Mouse (Mus musculus): ENCODE measurements around the gene Map2k3. TPM values are rescaled to one million over a fixed set of nuclear protein-coding genes. Genes with fewer than 3 reads are reported as not detected.

Map2k3 gene
- polyA plus RNA-seq, 1 experiment = 30.9 TPM

GRCm38 (mm10) chr11:60977153-60977552 lies 45.3 kb downstream of the Map2k3 start:
- no peak overlapping the region for H3K4me3 ChIP-seq (ENCODE audit: control insufficient read depth, insufficient read depth, low read length)
- H3K27me3 ChIP-seq (ENCODE audit: control insufficient read depth, insufficient read depth, low read length) = no peaks in the 10 kb centered on the region
- H3K27ac ChIP-seq (ENCODE audit: control insufficient read depth, insufficient read depth, low read length) = no peak overlapping the region
- no peak for DNase-seq
- H3K4me1 ChIP-seq (replicated peaks; ENCODE audit: control insufficient read depth, insufficient read depth, low read length) = no peaks in the 10 kb centered on the region; the same call in 1 of the 2 replicates
- WGBS = 76% methylated on average over 3 of the region's 3 CpGs
- H3K36me3 ChIP-seq (ENCODE audit: control insufficient read depth, insufficient read depth, low read length) = no peaks in the 10 kb centered on the region
- no peak for TF ChIP-seq CTCF (IDR thresholded peaks at IDR 0.05; ENCODE audit: borderline replicate concordance, control insufficient read depth, extremely low read depth, insufficient read depth, low read length, poor library complexity)
- no peak for TF ChIP-seq POLR2A (IDR thresholded peaks at IDR 0.05; ENCODE audit: control insufficient read depth, extremely low read depth, insufficient read depth, low read length, poor library complexity)

- Histone ChIP-seq H3K36me3 (ENCODE audit: control insufficient read depth, insufficient read depth, low read length) (no peaks in the 10 kb centered on the region), H3K4me3 (ENCODE audit: control insufficient read depth, insufficient read depth, low read length) (no peak overlapping the region), H3K4me1 (replicated peaks; ENCODE audit: control insufficient read depth, insufficient read depth, low read length) (no peaks in the 10 kb centered on the region; the same call in 1 of the 2 replicates), H3K27ac (ENCODE audit: control insufficient read depth, insufficient read depth, low read length) (no peak overlapping the region), H3K27me3 (ENCODE audit: control insufficient read depth, insufficient read depth, low read length) (no peaks in the 10 kb centered on the region)
- no peak for DNase-seq
- TF ChIP-seq CTCF (IDR thresholded peaks at IDR 0.05; ENCODE audit: borderline replicate concordance, control insufficient read depth, extremely low read depth, insufficient read depth, low read length, poor library complexity) (no peak), POLR2A (IDR thresholded peaks at IDR 0.05; ENCODE audit: control insufficient read depth, extremely low read depth, insufficient read depth, low read length, poor library complexity) (no peak)
- 74% methylated on average over 2 of the region's 2 CpGs for WGBS
Observed at GRCm38 (mm10) chr11:60978658-60979057, 46.8 kb downstream of the Map2k3 start.

GRCm38 (mm10) chr11:60979788-60980187 lies 48.0 kb downstream of the Map2k3 start:
- TF ChIP-seq CTCF (IDR thresholded peaks at IDR 0.05; ENCODE audit: borderline replicate concordance, control insufficient read depth, extremely low read depth, insufficient read depth, low read length, poor library complexity) (no peak), POLR2A (IDR thresholded peaks at IDR 0.05; ENCODE audit: control insufficient read depth, extremely low read depth, insufficient read depth, low read length, poor library complexity) (no peak)
- DNase-seq = no peak
- Histone ChIP-seq H3K27ac (ENCODE audit: control insufficient read depth, insufficient read depth, low read length) (no peak overlapping the region), H3K27me3 (ENCODE audit: control insufficient read depth, insufficient read depth, low read length) (no peaks in the 10 kb centered on the region), H3K36me3 (ENCODE audit: control insufficient read depth, insufficient read depth, low read length) (no peaks in the 10 kb centered on the region), H3K4me3 (ENCODE audit: control insufficient read depth, insufficient read depth, low read length) (no peak overlapping the region), H3K4me1 (replicated peaks; ENCODE audit: control insufficient read depth, insufficient read depth, low read length) (no peaks in the 10 kb centered on the region; the same call in 1 of the 2 replicates)
- WGBS = 68% methylated on average over 5 of the region's 5 CpGs

- H3K36me3 ChIP-seq (ENCODE audit: control insufficient read depth, insufficient read depth, low read length) = no peaks in the 10 kb centered on the region
- H3K4me3 ChIP-seq (ENCODE audit: control insufficient read depth, insufficient read depth, low read length) = no peak overlapping the region
- no peaks in the 10 kb centered on the region for H3K27me3 ChIP-seq (ENCODE audit: control insufficient read depth, insufficient read depth, low read length)
- 84% methylated on average over 14 of the region's 14 CpGs for WGBS
- H3K27ac ChIP-seq (ENCODE audit: control insufficient read depth, insufficient read depth, low read length) = no peak overlapping the region
- DNase-seq = no peak
- no peaks in the 10 kb centered on the region for H3K4me1 ChIP-seq (replicated peaks; ENCODE audit: control insufficient read depth, insufficient read depth, low read length)
- TF ChIP-seq CTCF (IDR thresholded peaks at IDR 0.05; ENCODE audit: borderline replicate concordance, control insufficient read depth, extremely low read depth, insufficient read depth, low read length, poor library complexity) = no peak
Observed at GRCm38 (mm10) chr11:60981693-60982486, 50.1 kb downstream of the Map2k3 start.

GRCm38 (mm10) chr11:60984912-60985558 lies 53.2 kb downstream of the Map2k3 start:
- WGBS = 89% methylated on average over 13 of the region's 13 CpGs
- Histone ChIP-seq H3K36me3 (ENCODE audit: control insufficient read depth, insufficient read depth, low read length) (no peaks in the 10 kb centered on the region), H3K4me3 (ENCODE audit: control insufficient read depth, insufficient read depth, low read length) (no peak overlapping the region), H3K27me3 (ENCODE audit: control insufficient read depth, insufficient read depth, low read length) (no peaks in the 10 kb centered on the region), H3K27ac (ENCODE audit: control insufficient read depth, insufficient read depth, low read length) (no peak overlapping the region), H3K4me1 (replicated peaks; ENCODE audit: control insufficient read depth, insufficient read depth, low read length) (no peaks in the 10 kb centered on the region)
- no peak for DNase-seq
- TF ChIP-seq POLR2A (IDR thresholded peaks at IDR 0.05; ENCODE audit: control insufficient read depth, extremely low read depth, insufficient read depth, low read length, poor library complexity) (no peak), CTCF (IDR thresholded peaks at IDR 0.05; ENCODE audit: borderline replicate concordance, control insufficient read depth, extremely low read depth, insufficient read depth, low read length, poor library complexity) (no peak)

- WGBS = 90% methylated on average over 3 of the region's 3 CpGs
- H3K27me3 ChIP-seq (ENCODE audit: control insufficient read depth, insufficient read depth, low read length) = no peaks in the 10 kb centered on the region
- H3K4me1 ChIP-seq (replicated peaks; ENCODE audit: control insufficient read depth, insufficient read depth, low read length) = no peaks in the 10 kb centered on the region
- H3K36me3 ChIP-seq (ENCODE audit: control insufficient read depth, insufficient read depth, low read length) = no peaks in the 10 kb centered on the region
- H3K4me3 ChIP-seq (ENCODE audit: control insufficient read depth, insufficient read depth, low read length) = no peak overlapping the region
- DNase-seq = no peak
- TF ChIP-seq CTCF (IDR thresholded peaks at IDR 0.05; ENCODE audit: borderline replicate concordance, control insufficient read depth, extremely low read depth, insufficient read depth, low read length, poor library complexity) = no peak
- no peak for TF ChIP-seq POLR2A (IDR thresholded peaks at IDR 0.05; ENCODE audit: control insufficient read depth, extremely low read depth, insufficient read depth, low read length, poor library complexity)
- H3K27ac ChIP-seq (ENCODE audit: control insufficient read depth, insufficient read depth, low read length) = no peak overlapping the region
Observed at GRCm38 (mm10) chr11:60990428-60990827, 58.6 kb downstream of the Map2k3 start.

Other genes starting within 250 kb of the Map2k3 start
- 143 and 154 TPM in 2 replicates for gene Llgl1, start 232.3 kb upstream of the Map2k3 start, polyA plus RNA-seq (2012; rRNA removed)
- 254 and 271 TPM in 2 replicates for gene Flii, start 204.8 kb upstream of the Map2k3 start, polyA plus RNA-seq (2012; rRNA removed)
- gene Mief2, start 203.6 kb upstream of the Map2k3 start, polyA plus RNA-seq (2012; rRNA removed) = 26.1 and 26.6 TPM in 2 replicates
- 17.9 and 19.4 TPM in 2 replicates for gene Top3a, start 154.7 kb upstream of the Map2k3 start, polyA plus RNA-seq (2012; rRNA removed)
- 25.5 and 26.4 TPM in 2 replicates for gene Smcr8, start 154.5 kb upstream of the Map2k3 start, polyA plus RNA-seq (2012; rRNA removed)
- gene Shmt1, start 120.3 kb upstream of the Map2k3 start, polyA plus RNA-seq (2012; rRNA removed) = 27.4 and 29.9 TPM in 2 replicates
- gene Dhrs7b, start 101.4 kb upstream of the Map2k3 start, polyA plus RNA-seq (2012; rRNA removed) = 16.1 and 17.3 TPM in 2 replicates
- gene Tmem11, start 52.8 kb upstream of the Map2k3 start, polyA plus RNA-seq (2012; rRNA removed) = 72.9 and 76.7 TPM in 2 replicates
- gene Natd1, start 17.3 kb upstream of the Map2k3 start, polyA plus RNA-seq (2012; rRNA removed) = 62.9 and 63.8 TPM in 2 replicates
- gene Kcnj12, start 90.5 kb downstream of the Map2k3 start, polyA plus RNA-seq (2012; rRNA removed) = 0.51 and 1.8 TPM in 2 replicates
- 134 and 160 TPM in 2 replicates for gene Tnfrsf13b, start 194.7 kb downstream of the Map2k3 start, polyA plus RNA-seq (2012; rRNA removed)
- 57.5 and 68.6 TPM in 2 replicates for gene Usp22, start 243.0 kb downstream of the Map2k3 start, polyA plus RNA-seq (2012; rRNA removed)

Measured in thymus, adult 2 months (tissue).